Mouse (Mus musculus): ENCODE results near the gene Gm3055.
"Not testable (repeated sequence)": the region's sequence is repeated elsewhere in the genome, so short reads cannot be mapped to it uniquely, and the experiment has no call there.

The Gm3055 gene

DNA sequence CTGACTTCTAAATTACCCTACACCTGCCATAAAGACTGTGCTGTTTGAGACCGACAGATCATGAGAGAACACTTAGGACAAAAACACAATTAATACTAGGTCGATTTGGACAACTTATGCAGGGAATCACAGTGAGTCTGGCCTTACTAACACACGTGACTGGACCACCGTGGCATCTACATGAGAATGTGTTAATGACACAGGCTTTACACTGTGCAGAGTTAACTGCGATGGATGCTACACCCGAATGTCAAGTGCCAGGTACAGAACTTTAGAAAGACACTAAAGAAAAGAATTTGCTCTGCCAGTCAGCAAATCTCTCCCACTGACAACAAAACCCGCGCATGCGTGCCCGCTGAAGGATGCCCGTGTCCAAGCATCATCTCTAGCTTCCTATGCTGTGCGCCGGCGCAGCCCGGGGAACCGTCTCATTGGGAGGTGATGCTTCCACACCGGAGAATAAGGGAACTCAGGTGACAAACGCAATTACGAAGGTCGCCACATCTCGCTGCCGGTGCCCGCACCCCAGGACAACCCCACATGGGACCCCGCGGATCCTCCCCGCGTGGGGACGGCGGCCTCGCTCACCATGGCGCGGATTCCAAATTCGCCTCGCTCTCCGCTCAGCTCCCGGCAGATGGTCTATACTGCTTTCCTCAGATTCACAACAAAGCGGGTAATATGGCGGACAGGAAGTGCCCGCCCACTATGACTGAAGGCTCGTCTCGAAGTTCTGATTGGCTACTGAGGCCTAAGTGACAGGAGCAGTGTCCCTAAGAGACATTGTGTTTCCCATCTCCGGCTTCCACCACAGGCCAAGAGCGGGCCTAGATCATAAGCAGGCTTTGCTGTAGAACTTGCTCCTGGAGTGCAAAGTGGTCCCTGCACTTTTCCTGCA is at the start of gene Gm3055:
Gene Gm3055, minus strand, starts transcription at position 656 of the 898 bp plus-strand sequence.
- not testable (repeated sequence) for DNase-seq

DNA sequence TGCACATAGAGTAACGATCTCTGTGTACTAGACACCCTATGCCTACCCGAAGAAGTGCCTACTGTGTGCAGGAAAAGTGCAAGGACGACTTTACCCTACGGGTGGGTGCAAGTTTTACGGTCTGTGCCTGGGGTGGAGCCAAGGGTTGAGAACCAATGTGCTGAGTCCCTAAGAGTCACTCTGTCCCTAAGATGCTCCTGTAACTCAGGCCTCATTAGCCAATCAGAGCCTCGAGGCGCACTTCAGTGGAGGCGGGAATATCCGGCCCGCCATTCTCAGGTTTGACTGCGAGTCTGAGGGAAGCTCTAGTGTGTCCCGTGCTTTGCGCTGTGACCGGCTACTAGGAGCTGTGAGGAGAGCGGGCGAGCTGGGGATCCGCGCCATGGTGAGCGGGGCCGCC is 40.9 kb upstream of the Gm3055 start, which contains the start of gene Gm4767:
Gene Gm4767, plus strand, starts transcription at position 288 of the 400 bp plus-strand sequence.
- DNase-seq = peak; percentile 0 to 2

- not testable (repeated sequence) for DNase-seq
Observed at GRCm38 (mm10) chr10:81771404-81771777, 430 bp upstream of the Gm3055 start.

DNA sequence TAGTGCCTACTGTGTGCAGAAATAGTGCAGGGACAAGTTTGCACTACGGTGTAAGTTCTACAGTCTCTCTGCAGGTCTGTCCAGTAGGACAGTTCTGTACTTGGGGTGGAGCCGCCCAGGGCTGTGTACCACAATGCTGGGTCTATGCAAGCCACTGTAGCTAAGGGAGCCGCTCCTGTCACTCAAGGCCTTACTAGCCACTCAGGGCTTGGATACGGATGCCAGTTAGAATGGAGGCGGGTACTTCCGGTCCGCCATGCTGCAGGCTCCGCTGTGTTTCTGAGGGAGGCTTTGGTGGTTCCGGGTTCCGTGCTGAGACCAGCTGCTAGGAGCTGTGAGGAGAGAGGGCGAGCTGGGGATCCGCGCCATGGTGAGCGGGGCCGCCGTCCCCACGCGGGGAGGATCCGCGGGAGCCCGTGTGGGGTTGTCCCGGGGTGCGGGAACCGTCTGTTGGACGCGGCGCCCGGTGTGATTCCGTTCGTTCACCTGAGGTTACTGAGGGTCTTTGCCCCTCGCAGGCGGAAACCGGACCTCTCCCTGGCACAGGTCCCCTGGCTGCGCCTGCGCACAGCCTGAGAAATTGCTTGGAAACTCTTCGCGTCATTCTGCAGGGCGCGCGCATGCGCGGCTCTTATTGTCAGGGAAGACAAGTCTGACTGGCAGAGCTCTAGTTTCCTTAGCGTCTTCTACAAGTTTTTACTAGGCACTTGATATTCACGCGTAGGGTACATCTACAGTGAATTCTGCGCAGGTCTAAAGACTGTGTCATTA is 66.2 kb downstream of the Gm3055 start, which contains the start of gene Zfp433:
Gene Zfp433, plus strand, starts transcription at position 295 of the 771 bp plus-strand sequence.
- not testable (repeated sequence) for DNase-seq

Data from kidney, postnatal 36 days (tissue).